Mouse (Mus musculus) large intestine, adult 2 months (tissue): ENCODE data around the gene Rtl5. TPM values are rescaled to one million over a fixed set of nuclear protein-coding genes. Genes with fewer than 3 reads are reported as not detected.

Experiments used
- DNase-seq: peaks from one replicate; pipeline ENCODE4 v3.0.0-alpha.2; 2012; ENCODE audit warnings: low read depth, low spot score
- WGBS: fragments of 180-500 bp; shearing (Covaris S2); methylation state at CpG from one replicate; pipeline ENCODE4 v1.1.7; 2018; 5-methylcytosine and 5-hydroxymethylcytosine counted together
- polyA plus RNA-seq: library from polyadenylated mRNA; depleted of rRNA; stranded (reverse); fragments of >200 nt; gene quantifications from 2 replicates; pipeline ENCODE4 v1.2.3, GENCODE M21; 2012

The Rtl5 gene
- polyA plus RNA-seq, 1 experiment: 1.3 TPM

DNA sequence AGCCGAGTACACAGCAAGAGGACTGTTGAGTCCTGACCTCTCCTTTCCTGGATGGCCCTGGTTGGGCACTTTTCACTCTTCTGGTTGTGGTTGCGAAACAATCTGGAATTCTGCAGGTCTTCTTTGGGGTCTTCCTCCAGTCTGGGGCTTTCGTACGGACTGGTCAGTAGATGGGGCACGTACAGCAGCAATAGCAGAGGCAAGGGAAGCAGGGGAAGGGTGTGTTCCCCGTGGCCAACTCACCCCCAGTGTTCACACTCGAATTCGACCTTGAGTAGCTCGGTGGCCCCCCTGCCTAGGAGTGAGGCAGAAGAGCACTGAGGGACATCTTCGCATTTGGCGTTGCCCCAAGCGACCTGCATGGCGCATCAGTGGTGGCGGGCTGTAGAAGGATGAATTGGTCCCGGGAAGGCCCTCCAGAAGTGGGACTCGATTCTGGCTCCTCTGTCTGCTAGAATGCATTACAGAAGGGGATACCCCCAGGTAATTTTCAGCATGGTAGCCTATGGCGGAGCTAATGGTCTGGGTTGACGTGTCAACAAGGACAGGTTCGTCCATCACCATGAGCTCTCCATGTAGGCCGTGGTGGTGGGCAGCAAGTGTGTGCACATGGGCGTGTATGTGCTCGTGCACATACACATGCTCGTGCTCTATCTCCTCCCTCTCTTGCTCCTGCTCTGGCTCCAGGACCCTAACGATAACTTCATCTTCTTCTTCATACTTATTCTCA, 2.1 kb downstream of the Rtl5 start:
- WGBS: 93% methylated on average over 24 of the region's 24 CpGs
- no peak for DNase-seq

DNA sequence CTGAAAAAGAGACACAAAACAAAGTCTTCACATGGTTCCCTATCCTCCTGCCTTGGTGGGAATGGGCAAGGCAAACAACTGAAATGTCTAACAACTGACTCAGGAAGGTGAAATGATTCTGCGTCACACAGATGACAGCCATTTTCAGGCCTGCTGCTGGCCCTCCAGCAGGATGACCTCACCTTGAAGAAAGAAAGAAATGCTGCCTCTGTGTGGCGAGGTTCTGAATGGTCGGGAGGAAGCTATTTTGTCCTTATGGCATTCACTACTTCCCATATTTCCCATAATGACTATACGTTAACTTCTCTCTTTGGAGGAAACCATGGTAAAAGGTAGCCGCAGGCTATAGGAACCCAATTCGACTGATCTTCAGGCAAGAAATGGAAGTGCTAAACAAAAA, 4.0 kb downstream of the Rtl5 start:
- DNase-seq: no peak
- WGBS: 71% methylated on average over 6 of the region's 6 CpGs

DNA sequence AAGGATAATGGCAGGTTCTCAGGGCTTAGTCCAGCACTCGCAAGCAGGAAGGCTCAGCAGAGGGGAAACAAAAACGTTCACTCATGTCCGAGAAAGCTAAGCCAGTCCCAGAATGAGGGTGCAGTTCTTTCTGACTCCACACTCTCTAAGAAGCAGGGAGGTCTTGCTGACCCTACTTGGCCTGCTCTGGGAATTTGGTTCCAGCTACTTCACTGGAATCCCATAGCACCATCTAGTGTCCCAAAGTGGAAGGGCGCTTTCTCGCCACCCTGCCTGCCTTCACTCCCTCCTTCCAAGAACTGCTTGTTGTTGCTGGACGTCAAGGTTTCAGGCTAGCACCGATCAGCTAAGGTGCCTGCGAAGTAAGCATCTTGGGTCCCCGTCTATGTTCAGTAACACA, 5.0 kb downstream of the Rtl5 start:
- WGBS: 25% methylated on average over 9 of the region's 9 CpGs
- DNase-seq: no peak

GRCm38 (mm10) chrX:102065213-102065775, 5.8 kb downstream of the Rtl5 start:
- DNase-seq: no peak
- WGBS: 53% methylated on average over 4 of the region's 4 CpGs

DNA sequence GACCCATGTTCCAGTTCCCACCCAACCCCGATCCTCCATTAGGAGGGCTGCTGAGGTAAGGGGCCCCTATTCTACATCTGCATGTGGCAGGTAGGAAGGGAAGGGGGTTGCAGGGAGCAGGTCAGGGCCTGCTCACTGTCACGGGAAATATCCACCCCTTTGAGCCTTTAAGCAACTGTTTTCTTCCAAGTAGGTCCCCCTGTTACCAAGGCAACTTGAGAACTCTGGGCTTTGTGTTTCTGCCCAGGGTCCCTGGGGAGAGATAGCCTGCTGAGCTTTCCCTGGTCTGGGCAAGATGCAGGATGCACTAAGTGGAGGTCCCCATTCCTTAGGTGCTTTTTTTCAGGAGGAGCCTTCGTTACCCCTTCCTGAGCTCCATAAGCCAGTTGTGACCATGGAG, 7.0 kb downstream of the Rtl5 start:
- WGBS: 84% methylated on average over 3 of the region's 3 CpGs
- DNase-seq: no peak

DNA sequence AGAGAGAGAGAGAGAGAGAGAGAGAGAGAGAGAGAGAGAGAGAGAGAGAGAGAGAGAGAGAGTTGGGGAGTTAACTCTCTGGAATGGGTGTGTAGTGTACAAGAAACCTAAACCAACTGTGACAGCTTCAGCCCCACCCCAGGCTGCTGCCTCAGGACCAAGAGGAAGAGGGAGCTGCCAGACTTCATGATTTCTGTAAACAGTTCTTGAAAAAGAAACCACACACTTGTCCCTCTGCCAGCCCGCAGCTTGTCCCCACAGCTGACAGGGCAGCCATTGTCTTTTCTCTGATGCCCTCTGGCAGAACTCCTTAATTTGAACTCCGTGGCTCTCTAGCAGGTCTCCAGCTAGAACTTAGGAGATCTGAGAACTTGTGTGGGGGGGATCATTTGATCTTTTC, 10.2 kb downstream of the Rtl5 start:
- DNase-seq: no peak
- 10% methylated on average over 2 of the region's 2 CpGs for WGBS

GRCm38 (mm10) chrX:102060243-102060642, 10.9 kb downstream of the Rtl5 start:
- no peak for DNase-seq

DNA sequence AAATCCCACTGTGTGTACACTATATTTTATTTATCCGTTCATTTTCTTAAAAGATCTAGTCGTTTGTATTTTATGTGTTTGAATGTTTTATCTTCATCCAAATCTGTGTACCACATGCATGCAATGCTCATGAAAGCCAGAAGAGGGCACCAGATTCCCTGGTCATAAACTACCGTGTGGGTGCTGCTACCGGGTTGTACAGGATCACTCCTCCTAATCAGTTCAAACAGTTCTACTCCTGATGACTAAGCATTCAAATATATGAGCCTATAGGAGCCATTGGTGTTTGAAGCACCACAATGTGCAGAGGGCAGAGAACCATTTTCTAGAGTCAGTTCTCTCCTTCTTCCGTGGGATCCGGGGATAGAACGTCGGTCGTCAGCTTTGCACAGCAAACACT, 11.7 kb downstream of the Rtl5 start:
- 54% methylated on average over 9 of the region's 9 CpGs for WGBS
- no peak for DNase-seq

More at GRCm38 (mm10) chrX:102060243-102060642, 10.9 kb downstream of the Rtl5 start:
- 73% methylated on average over 5 of the region's 5 CpGs for WGBS

GRCm38 (mm10) chrX:102054009-102054408, 17.1 kb downstream of the Rtl5 start:
- WGBS: 67% methylated on average over 4 of the region's 4 CpGs
- no peak for DNase-seq

GRCm38 (mm10) chrX:102053371-102053770, 17.7 kb downstream of the Rtl5 start:
- DNase-seq: no peak
- 82% methylated on average over 2 of the region's 2 CpGs for WGBS

GRCm38 (mm10) chrX:102051225-102051624, 19.9 kb downstream of the Rtl5 start:
- DNase-seq: no peak
- 65% methylated on average over 4 of the region's 4 CpGs for WGBS

GRCm38 (mm10) chrX:102050552-102050951, 20.6 kb downstream of the Rtl5 start:
- 66% methylated on average over 6 of the region's 6 CpGs for WGBS
- no peak for DNase-seq

GRCm38 (mm10) chrX:102042386-102042785, 28.7 kb downstream of the Rtl5 start:
- WGBS: 76% methylated on average over 4 of the region's 4 CpGs
- no peak for DNase-seq

DNA sequence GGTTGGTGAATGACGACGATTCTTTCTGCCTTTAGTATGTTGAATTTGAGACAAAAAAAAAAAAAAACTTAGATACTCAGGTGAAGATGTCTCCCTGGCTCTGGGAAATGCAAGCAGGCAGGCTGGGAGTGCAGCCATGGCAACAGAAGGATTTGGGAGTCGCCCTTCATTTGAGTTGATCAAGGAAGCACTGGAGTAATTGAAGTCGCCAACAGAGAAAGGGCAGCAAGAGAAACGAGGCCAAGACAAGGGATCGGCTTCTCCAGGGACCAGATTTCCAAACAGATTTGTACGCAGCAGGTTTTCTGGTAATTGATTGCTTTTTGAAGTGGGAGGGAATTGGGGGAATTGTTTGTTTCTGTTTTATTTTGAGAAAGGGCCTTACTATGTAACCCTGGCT, 29.5 kb downstream of the Rtl5 start:
- no peak for DNase-seq
- 67% methylated on average over 7 of the region's 7 CpGs for WGBS

DNA sequence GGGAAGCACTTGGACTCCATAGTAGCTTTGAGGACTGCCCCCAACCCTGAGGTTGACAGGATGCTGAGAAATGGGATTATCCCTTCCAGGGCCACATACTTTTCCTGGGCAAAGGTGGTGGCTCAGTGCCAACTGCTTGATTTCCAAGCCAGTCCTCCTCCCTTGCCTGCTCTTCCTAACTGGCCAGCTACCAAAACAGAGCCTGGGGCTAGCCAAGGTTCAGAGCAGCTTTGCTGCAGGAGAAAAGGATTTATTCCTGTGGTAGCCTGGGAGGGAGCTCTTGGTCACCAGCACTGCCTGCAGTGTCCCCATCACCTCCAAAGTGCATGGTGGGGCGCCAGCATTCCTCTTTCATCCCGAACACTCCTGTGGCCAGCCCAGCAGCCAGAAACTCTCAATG, 33.6 kb downstream of the Rtl5 start:
- WGBS: 75% methylated on average over 2 of the region's 2 CpGs
- DNase-seq: no peak

GRCm38 (mm10) chrX:102036866-102037361, 34.2 kb downstream of the Rtl5 start:
- DNase-seq: no peak

DNA sequence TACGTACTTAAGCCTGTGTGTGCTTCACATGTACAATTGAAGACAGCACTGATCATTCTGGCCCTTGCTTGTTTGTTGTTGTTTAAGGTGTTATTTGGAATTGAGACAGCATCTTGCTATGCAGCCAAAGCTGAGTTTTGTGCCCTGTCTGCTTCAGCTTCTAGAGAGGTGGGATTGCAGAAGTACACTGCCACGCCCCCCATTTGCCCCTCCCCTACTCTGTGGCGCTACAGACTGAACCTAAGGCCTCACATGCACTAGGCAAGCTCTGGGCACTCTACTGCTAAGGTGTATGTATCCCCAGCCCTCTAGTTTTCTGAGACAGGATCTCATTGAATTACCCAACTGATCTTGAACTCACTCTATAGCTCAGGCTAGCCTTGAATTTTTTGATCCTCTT, 35.4 kb downstream of the Rtl5 start:
- DNase-seq: no peak
- WGBS: 49% methylated on average over 3 of the region's 3 CpGs

More at GRCm38 (mm10) chrX:102036866-102037361, 34.2 kb downstream of the Rtl5 start:
- 77% methylated on average over 3 of the region's 3 CpGs for WGBS

DNA sequence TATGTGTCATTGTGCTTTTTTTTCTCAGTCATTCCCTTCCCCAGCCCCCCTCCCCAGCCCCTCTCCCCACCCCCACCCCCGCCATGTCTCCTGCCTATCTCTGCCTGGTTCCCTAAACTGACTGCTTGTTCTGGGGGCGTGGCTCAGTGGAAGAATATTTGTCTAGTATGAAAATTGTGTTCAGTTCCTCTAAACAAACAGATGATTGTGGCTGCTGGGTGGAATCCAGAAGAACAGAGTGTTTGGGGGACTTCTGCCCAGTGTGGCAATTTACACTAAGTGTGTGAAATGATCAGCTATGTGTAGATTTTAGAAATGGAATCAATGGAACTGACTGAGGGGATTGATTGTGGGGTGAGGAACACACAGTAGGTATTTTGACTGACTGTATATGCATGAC, 37.5 kb downstream of the Rtl5 start:
- DNase-seq: no peak
- 65% methylated on average over 2 of the region's 2 CpGs for WGBS

GRCm38 (mm10) chrX:102032431-102032830, 38.7 kb downstream of the Rtl5 start:
- DNase-seq: no peak
- 84% methylated on average over 8 of the region's 8 CpGs for WGBS

DNA sequence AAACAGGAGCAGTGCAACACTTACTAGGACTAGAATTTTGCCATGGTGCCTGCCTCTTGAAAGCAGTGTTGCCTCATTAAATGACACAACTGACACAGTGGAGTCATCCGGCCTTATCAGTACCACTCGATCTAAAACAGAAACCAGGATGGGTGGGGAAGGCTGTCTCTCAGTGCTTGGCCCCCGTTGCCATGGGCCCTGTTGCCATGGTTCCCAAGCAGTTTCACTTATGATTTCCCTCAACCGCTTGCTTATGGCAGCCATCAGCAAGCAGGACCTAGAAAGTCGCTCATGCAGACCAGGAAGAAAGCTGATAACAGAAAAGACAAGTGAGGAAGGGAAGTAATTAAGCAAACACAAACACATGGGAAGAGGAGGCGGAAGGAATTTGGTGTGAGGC, 39.3 kb downstream of the Rtl5 start:
- WGBS: 42% methylated on average over 6 of the region's 6 CpGs
- no peak for DNase-seq

- no peak for DNase-seq
- 32% methylated on average over 3 of the region's 3 CpGs for WGBS
These were observed 46.1 kb downstream of the Rtl5 start for GRCm38 (mm10) chrX:102024976-102025375.
